Mouse (Mus musculus) spleen, adult 12 weeks (tissue): Measurements from ENCODE around the gene Gpd2.

Source experiments
- DNase-seq: peaks from one replicate; pipeline ENCODE4 v3.0.0; 2022; ENCODE audit warnings: low spot score

Gene Gpd2

GRCm38 (mm10) chr2:57395071-57395470 lies 157.6 kb downstream of the Gpd2 start:
- no peak for DNase-seq

DNA sequence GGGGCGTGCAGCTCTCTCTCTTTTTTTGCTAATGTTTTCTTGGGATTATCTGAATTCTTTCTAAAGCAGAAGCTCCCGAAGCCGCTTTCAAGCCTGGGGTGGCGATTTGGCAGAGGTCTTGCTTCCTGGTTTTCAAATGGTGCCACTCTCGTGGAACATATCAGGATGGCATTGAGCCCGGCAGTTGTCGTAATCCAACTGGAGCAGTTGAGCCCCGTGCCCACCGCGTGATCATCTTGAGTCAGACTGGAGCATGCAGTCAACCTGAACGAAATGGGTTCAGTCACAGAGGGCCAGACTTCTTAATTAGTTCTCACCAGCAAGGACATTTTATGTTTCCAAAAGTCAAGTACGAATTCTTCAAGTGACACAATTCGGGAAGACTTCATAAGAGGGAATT lies 158.6 kb downstream of the Gpd2 start:
- DNase-seq: no peak

DNA sequence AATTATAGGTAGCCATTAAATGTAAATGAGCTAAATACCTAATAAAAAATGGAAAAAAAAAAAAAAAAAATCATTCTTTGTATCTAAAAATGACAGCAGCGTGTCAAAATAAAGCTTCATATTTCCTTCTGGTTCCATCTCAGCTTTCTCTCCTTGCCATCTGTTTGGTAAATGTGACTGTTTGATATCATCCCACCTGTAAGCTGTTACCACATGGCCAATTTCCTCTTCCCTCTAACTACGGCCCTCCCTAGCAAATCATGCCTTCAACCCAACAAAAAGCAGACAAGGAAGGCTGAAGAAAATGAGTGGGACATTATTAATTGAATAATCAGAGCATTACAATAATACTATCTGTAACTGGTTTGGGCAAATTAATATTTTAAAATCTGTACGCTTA lies 160.3 kb downstream of the Gpd2 start:
- no peak for DNase-seq

GRCm38 (mm10) chr2:57407414-57408019 lies 170.1 kb downstream of the Gpd2 start:
- no peak for DNase-seq

DNA sequence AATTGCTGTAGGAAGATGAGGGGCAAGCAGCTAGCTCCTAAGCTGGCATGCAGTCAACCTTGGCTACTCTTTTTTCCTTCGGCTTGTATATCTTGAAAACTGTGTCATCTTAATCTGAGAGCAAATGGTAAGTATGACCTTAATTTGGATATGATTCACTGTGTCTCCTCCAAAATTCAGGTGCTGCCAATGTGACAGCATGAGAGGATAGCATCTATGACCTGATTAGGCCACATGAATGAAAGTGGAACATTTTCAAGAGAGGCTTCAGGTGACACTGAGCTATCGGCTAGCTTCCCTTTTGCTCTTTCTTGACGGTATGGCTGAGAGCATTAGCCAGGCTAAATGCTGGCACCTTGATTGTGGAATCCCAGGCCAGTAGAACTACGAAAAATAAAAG lies 171.0 kb downstream of the Gpd2 start:
- DNase-seq: no peak

- DNase-seq: no peak
These were observed 174.1 kb downstream of the Gpd2 start for GRCm38 (mm10) chr2:57411551-57411950.

DNA sequence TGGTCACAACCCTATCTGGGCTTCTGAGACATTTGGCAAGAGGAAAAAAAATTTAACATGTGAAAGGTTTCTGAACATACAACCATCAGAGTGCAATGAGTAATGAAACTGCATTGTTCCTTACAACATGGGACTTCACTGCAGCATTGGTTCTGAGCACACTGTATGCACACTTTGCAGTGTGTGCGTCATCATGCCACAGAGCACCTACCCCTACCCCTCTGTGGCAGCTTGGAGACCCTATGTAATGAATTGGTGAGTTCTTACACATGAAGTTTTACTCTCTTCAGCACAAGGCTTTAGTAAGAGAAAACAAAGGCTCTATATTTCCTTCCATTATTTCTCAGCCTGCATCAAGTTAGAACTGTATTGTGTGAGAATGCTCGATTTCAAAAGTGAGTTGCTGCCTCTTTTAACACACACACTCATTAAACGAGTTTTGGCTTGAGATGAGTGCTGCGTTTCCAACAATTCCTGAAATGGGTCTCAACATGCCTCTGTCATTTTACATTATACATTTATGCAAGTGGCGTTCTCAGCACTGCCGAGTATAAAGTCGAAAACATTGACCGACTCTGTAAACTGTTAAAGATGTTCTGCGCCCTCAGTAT lies 177.2 kb downstream of the Gpd2 start:
- no peak for DNase-seq

DNA sequence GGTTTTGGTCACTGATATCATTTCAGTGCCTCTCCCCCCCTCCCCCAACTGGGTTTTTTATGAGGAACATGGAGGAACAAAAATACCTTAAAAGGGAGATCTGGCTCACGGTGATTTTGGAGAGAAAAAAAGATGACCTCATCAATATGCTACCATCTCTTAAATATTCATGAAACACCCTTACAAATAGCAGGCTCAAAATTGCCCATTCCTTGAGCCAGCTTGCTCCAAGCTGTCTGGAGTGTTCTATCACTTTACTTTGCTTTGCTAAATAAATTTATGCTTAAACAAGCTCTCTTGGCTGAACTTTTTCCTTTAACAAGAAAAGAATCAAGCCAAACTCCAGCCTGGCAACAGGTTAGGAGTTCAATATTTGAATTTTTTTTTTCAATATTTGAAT lies 179.3 kb downstream of the Gpd2 start:
- no peak for DNase-seq
